Mouse (Mus musculus) lung, postnatal 0 days (tissue): ENCODE measurements at regions not wholly inside any gene's neighbourhood (a gene's known extent, or its start where the extent isn't known, plus 50 kb on each side); places are given as distances from the start of the nearest gene placed in this dataset.

Experiments used
- ATAC-seq: fragments of 200-750 bp; cut with Nextera tagmentation; 2 replicates; pipeline ENCODE4 v1.8.0; 2017; ENCODE audit warnings: moderate library complexity
- DNase-seq: peaks from one replicate; pipeline ENCODE4 v3.0.0-alpha.2; 2016; ENCODE audit warnings: low spot score
- H3K27ac ChIP-seq: fragments of 300-500 bp; sonication (generic); 2 replicates; pipeline ENCODE4 v1.5.1; 2014; ENCODE audit warnings: antibody characterized with exemption, mild to moderate bottlenecking, low read length, mixed read lengths
- H3K27me3 ChIP-seq: fragments of 300-500 bp; sonication (generic); replicated peaks from 2 replicates; pipeline ENCODE4 v1.6.1; 2014; ENCODE audit warnings: low read length, mixed read lengths; ENCODE audit not compliant: insufficient read depth
- H3K36me3 ChIP-seq: fragments of 300-500 bp; sonication (generic); 2 replicates; pipeline ENCODE4 v1.6.1; 2014; ENCODE audit warnings: low read length, mixed read lengths; ENCODE audit not compliant: insufficient read depth
- H3K4me1 ChIP-seq: fragments of 300-500 bp; sonication (generic); 2 replicates; pipeline ENCODE4 v1.6.1; 2014; ENCODE audit warnings: antibody characterized with exemption, low read depth, low read length, mixed read lengths; ENCODE audit not compliant: insufficient read depth
- H3K4me2 ChIP-seq: fragments of 300-500 bp; sonication (generic); replicated peaks from 2 replicates; pipeline ENCODE4 v1.6.1; 2014; ENCODE audit warnings: low read depth, mild to moderate bottlenecking, low read length, moderate library complexity, mixed read lengths
- H3K4me3 ChIP-seq: fragments of 300-500 bp; sonication (generic); 2 replicates; pipeline ENCODE4 v1.5.1; 2014; ENCODE audit warnings: low read depth, low read length
- H3K9ac ChIP-seq: fragments of 300-500 bp; sonication (generic); replicated peaks from 2 replicates; pipeline ENCODE4 v1.6.1; 2014; ENCODE audit warnings: low read depth, mild to moderate bottlenecking
- H3K9me3 ChIP-seq: fragments of 300-500 bp; sonication (generic); 2 replicates; pipeline ENCODE4 v1.6.1; 2016; ENCODE audit warnings: low read length, mixed read lengths
- CTCF ChIP-seq: IDR thresholded peaks from 2 replicates; pipeline ENCODE4 v1.5.1; 2016; ENCODE audit warnings: antibody characterized with exemption, mild to moderate bottlenecking
- EP300 ChIP-seq: IDR thresholded peaks from 2 replicates; pipeline ENCODE4 v1.6.1; 2016; ENCODE audit warnings: antibody characterized with exemption, mild to moderate bottlenecking, control low read depth
- WGBS: fragments of 180-500 bp; shearing (Covaris S2); extraction: QIAGEN DNeasy Blood & Tissue Kit; methylation state at CpG from one replicate; pipeline ENCODE4 v1.1.7; 2014; 5-methylcytosine and 5-hydroxymethylcytosine counted together

DNA sequence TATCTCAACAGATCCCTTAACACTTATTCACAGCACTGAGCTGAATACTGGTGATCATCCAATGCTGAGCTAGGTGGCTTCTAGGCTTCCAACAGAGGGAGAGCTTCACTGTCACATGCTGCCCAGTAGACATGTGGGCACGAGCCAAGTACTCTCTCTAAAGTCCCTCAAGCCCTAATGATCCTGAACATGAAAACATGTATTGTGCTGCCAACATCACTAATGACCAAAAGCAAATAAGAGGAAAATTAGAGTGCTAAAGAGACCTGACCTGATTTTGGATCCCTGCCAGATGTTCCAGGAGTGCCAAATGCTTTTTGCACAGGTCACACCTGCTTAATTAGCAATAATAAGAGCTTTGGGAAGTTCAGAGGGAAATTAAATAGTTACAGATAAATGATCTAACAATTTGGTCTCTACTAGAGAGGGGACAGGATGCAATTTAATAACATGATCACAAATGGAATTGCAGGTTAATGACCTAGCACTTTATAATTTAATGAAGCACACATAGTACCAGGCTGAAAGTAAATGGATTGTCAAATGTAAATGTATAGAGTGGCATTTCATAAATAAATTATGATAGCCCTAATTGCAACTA is 215.6 kb upstream of the Ins1 start:
- TF ChIP-seq CTCF (no peak), EP300 (no peak)
- Histone ChIP-seq H3K4me1 (no peaks in the 10 kb centered on the region), H3K9ac (no peak overlapping the region), H3K36me3 (no peaks in the 10 kb centered on the region), H3K4me3 (no peak overlapping the region), H3K9me3 (no peaks in the 10 kb centered on the region), H3K27ac (no peak overlapping the region), H3K4me2 (no peak overlapping the region), H3K27me3 (no peaks in the 10 kb centered on the region)
- WGBS: 20% methylated on average over 1 of the region's 1 CpGs
- no peak for ATAC-seq
- no peak for DNase-seq

DNA sequence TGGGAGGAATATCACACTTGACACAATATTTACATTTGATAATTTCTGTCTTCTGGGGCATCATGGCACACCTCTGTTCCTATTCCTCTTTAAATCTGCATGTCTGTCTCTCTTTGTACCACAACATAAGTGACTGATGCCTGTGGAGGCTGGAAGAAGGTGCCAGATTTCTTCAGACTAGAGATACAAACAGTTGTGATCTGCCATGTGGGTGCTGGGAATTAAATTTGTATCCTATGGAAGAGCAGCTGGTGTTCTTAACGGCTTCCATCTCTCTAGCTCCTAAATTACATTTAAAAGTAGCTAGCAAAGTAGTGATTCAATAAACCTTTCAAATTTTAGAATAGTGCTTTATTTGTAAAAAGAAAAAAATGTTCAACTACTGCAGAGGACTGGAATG is 195.3 kb upstream of the Ins1 start:
- H3K4me1 ChIP-seq: no peaks in the 10 kb centered on the region
- no peak for ATAC-seq
- no peak overlapping the region for H3K4me3 ChIP-seq
- H3K9me3 ChIP-seq: no peaks in the 10 kb centered on the region
- no peak for TF ChIP-seq CTCF
- TF ChIP-seq EP300: no peak
- DNase-seq: no peak
- 64% methylated on average over 1 of the region's 1 CpGs for WGBS
- no peak overlapping the region for H3K9ac ChIP-seq
- H3K36me3 ChIP-seq: no peaks in the 10 kb centered on the region
- H3K4me2 ChIP-seq: no peak overlapping the region
- H3K27ac ChIP-seq: no peak overlapping the region
- H3K27me3 ChIP-seq: no peaks in the 10 kb centered on the region

DNA sequence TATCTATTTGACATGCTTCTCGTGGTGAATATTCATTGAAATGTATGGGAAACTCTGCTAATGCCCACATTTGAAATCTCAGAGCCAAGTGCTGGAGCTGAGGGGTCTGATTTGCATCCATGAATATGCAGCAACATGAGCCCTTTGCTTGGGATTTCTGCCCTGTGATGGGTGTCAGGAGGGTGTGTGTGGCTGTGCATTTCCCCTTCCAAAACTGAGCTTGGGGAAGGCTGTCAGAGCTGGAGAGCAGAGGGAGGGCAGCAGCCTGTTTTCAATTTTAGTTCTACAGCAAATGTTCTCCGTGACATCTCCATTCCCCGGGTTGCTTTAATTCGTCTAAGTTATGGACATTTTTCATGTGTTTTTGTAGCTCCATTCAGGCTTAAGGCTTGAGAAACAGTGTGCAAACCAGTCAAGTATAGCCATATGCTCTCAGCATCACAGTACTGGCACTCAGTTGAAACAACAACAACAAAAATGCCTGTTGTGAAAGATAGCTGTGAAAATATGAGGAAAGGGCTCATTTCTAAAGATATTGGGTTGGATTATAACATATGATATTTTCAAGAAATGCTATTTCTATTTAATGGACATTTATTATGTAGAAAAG is 194.1 kb upstream of the Ins1 start:
- Histone ChIP-seq H3K27me3 (no peaks in the 10 kb centered on the region), H3K4me3 (no peak overlapping the region), H3K9me3 (no peaks in the 10 kb centered on the region), H3K4me2 (no peak overlapping the region), H3K36me3 (no peaks in the 10 kb centered on the region), H3K4me1 (no peaks in the 10 kb centered on the region), H3K9ac (no peak overlapping the region), H3K27ac (no peak overlapping the region)
- WGBS: 65% methylated on average over 4 of the region's 4 CpGs
- no peak for TF ChIP-seq EP300
- no peak for DNase-seq
- no peak for ATAC-seq

DNA sequence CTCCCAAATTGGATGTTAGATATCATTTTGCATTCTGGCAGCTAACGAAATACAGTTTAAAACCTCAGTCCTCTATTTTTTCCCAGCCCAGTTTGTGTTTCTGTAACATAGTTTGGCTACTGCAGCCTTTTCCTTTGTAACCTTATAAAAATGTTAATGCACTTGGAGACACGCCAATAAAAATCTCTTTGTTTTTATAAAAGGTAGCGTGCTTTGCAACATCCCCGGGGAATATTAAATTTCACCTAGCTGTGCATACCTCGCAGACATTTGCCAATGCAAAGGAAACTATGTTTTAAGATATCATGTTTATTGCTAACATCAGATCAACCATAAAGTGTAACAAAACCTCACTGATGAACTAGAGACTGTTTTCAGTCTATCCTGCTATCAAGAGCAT is 192.9 kb upstream of the Ins1 start:
- Histone ChIP-seq H3K4me2 (no peak overlapping the region), H3K27me3 (no peaks in the 10 kb centered on the region), H3K9me3 (no peaks in the 10 kb centered on the region), H3K4me3 (no peak overlapping the region), H3K4me1 (no peaks in the 10 kb centered on the region), H3K9ac (no peak overlapping the region), H3K36me3 (no peaks in the 10 kb centered on the region), H3K27ac (no peak overlapping the region)
- ATAC-seq (no peak), DNase-seq (no peak)
- TF ChIP-seq CTCF (no peak), EP300 (no peak)
- 59% methylated on average over 5 of the region's 5 CpGs for WGBS

DNA sequence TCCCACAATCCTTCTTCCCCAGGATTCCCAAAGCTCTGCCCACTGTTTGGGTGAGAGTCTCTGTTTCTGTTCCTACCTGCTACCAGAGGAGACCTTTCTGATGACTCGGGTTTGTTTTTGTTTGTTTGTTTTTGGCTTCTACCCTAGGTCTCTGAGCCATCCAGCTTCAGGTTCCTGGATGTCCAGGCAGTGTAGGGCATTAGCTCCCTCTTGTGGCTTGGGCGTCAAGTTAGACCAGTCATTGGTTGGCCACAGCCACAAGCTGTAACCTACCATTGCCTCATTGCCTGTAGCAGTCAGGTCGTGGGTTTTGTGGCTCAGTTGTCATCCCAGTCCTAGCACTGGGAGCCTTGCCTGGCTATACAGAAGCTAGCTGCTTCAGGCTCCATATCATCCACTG is 185.1 kb upstream of the Ins1 start:
- H3K27ac ChIP-seq: no peak overlapping the region
- no peak for TF ChIP-seq EP300
- 0 out of 2 replicates have a peak, but pooled peaks have one; percentile 1 for TF ChIP-seq CTCF
- H3K4me1 ChIP-seq: no peaks in the 10 kb centered on the region
- no peak overlapping the region for H3K4me3 ChIP-seq
- H3K9me3 ChIP-seq: no peaks in the 10 kb centered on the region
- no peak overlapping the region for H3K9ac ChIP-seq
- H3K36me3 ChIP-seq: no peaks in the 10 kb centered on the region
- no peak for ATAC-seq
- no peak overlapping the region for H3K4me2 ChIP-seq
- 27% methylated on average over 3 of the region's 3 CpGs for WGBS
- no peak for DNase-seq
- no peaks in the 10 kb centered on the region for H3K27me3 ChIP-seq

DNA sequence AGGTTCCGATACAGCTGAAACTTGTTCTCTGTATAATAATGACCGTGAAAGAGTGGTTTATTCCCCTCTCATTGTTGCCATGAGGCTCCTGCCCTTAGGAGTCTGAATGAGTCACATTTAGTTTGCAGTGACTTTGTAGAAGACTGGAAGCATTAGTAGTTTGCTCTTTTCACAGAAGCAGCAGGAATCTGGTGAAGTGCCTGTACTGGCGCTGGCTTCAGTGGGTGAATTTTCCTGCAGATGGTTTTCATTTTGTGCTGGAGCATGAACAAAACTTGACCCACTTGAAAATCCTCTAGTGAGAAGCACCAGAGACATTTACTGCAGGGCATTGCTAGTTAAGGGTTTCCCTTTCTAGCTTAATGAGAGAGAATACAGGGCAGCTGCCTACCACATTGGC is 151.7 kb upstream of the Ins1 start:
- TF ChIP-seq CTCF: no peak
- TF ChIP-seq EP300: no peak
- Histone ChIP-seq H3K27ac (no peak overlapping the region), H3K9ac (no peak overlapping the region), H3K36me3 (no peaks in the 10 kb centered on the region), H3K4me3 (no peak overlapping the region), H3K27me3 (no peaks in the 10 kb centered on the region), H3K4me1 (no peaks in the 10 kb centered on the region), H3K4me2 (no peak overlapping the region), H3K9me3 (no peaks in the 10 kb centered on the region)
- DNase-seq (no peak), ATAC-seq (no peak)
- WGBS: 85% methylated on average over 3 of the region's 3 CpGs
